Mouse (Mus musculus): ENCODE results near the gene Kcnmb2. TPM values are rescaled to one million over a fixed set of nuclear protein-coding genes. Genes with fewer than 3 reads are reported as not detected.
A peak's percentile ranks its signal among the peaks of the same experiment; 100 is the strongest.

The Kcnmb2 gene
- polyA plus RNA-seq, 1 experiment from 2014 or later = 5.9 TPM

- Histone ChIP-seq H3K36me3 (replicated peaks) (no peaks in the 10 kb centered on the region), H3K9me3 (no peaks in the 10 kb centered on the region), H3K27me3 (replicated peaks; ENCODE audit: low read depth, poor library complexity, severe bottlenecking) (no peaks in the 10 kb centered on the region), H3K4me1 (peaks cover 15% of the 10 kb centered on the region; the same call in 1 of the 2 replicates), H3K4me3 (no peak overlapping the region), H3K27ac (replicated peaks) (no peak overlapping the region)
- DNase-seq (ENCODE audit: low spot score) = no peak
- WGBS = 57% methylated on average over 3 of the region's 3 CpGs
Observed at GRCm38 (mm10) chr3:31954213-31954612, 51.9 kb downstream of the Kcnmb2 start.

- Histone ChIP-seq H3K9me3 (no peaks in the 10 kb centered on the region), H3K36me3 (replicated peaks) (no peaks in the 10 kb centered on the region), H3K27me3 (replicated peaks; ENCODE audit: low read depth, poor library complexity, severe bottlenecking) (no peaks in the 10 kb centered on the region), H3K4me1 (peaks cover 15% of the 10 kb centered on the region; the same call in 1 of the 2 replicates), H3K4me3 (no peak overlapping the region), H3K27ac (replicated peaks) (no peak overlapping the region; the same call in 1 of the 2 replicates)
- 88% methylated on average over 2 of the region's 2 CpGs for WGBS
- no peak for DNase-seq (ENCODE audit: low spot score)
Observed at GRCm38 (mm10) chr3:31955004-31955403, 52.7 kb downstream of the Kcnmb2 start.

GRCm38 (mm10) chr3:31959821-31960220, 57.5 kb downstream of the Kcnmb2 start:
- Histone ChIP-seq H3K9me3 (no peaks in the 10 kb centered on the region), H3K4me1 (0 out of 2 replicates have a peak, but pooled peaks cover under 1% of the 10 kb centered on the region), H3K27me3 (replicated peaks; ENCODE audit: low read depth, poor library complexity, severe bottlenecking) (no peaks in the 10 kb centered on the region), H3K36me3 (replicated peaks) (no peaks in the 10 kb centered on the region), H3K27ac (replicated peaks) (no peak overlapping the region), H3K4me3 (no peak overlapping the region)
- WGBS = 71% methylated on average over 5 of the region's 5 CpGs
- no peak for DNase-seq (ENCODE audit: low spot score)

DNA sequence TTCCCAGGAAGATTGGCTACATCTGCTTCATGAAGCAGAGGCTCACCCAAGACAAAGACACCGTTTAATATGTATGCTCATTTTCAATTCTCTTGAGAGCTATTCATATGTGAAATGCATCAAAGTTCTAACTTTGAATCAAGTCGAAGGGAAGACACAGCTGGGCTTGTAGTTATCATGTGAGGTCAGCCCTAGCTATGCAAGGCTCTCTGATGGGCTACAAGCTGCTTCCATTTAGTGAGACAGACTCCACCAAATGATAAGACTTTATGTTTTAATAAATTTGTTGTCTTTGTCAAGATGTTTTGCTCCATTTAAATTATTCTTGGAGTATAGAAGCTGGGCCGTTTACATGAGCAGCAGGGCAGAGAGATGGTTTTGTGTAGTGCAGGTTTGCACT, 58.9 kb downstream of the Kcnmb2 start:
- H3K27ac ChIP-seq (replicated peaks) = no peak overlapping the region
- no peaks in the 10 kb centered on the region for H3K27me3 ChIP-seq (replicated peaks; ENCODE audit: low read depth, poor library complexity, severe bottlenecking)
- no peaks in the 10 kb centered on the region for H3K36me3 ChIP-seq (replicated peaks)
- no peak for DNase-seq (ENCODE audit: low spot score)
- 79% methylated on average over 3 of the region's 3 CpGs for WGBS
- H3K4me3 ChIP-seq = no peak overlapping the region
- H3K9me3 ChIP-seq = no peaks in the 10 kb centered on the region
- no peaks in the 10 kb centered on the region for H3K4me1 ChIP-seq

- no peak overlapping the region for H3K27ac ChIP-seq (replicated peaks)
- H3K4me3 ChIP-seq = no peak overlapping the region
- no peaks in the 10 kb centered on the region for H3K27me3 ChIP-seq (replicated peaks; ENCODE audit: low read depth, poor library complexity, severe bottlenecking)
- no peak for DNase-seq (ENCODE audit: low spot score)
- WGBS = 95% methylated on average over 3 of the region's 3 CpGs
- H3K36me3 ChIP-seq (replicated peaks) = no peaks in the 10 kb centered on the region
- no peaks in the 10 kb centered on the region for H3K9me3 ChIP-seq
- no peaks in the 10 kb centered on the region for H3K4me1 ChIP-seq
Observed at GRCm38 (mm10) chr3:31963076-31963475, 60.8 kb downstream of the Kcnmb2 start.

- H3K27ac ChIP-seq (replicated peaks) = no peak overlapping the region
- peaks cover 5% of the 10 kb centered on the region; the same call in 1 of the 2 replicates for H3K4me1 ChIP-seq
- peak; percentile 28 for DNase-seq (ENCODE audit: low spot score)
- no peaks in the 10 kb centered on the region for H3K9me3 ChIP-seq
- 7% methylated on average over 3 of the region's 3 CpGs for WGBS
- H3K36me3 ChIP-seq (replicated peaks) = no peaks in the 10 kb centered on the region
- no peak overlapping the region for H3K4me3 ChIP-seq
- H3K27me3 ChIP-seq (replicated peaks; ENCODE audit: low read depth, poor library complexity, severe bottlenecking) = no peaks in the 10 kb centered on the region
Observed at GRCm38 (mm10) chr3:31979661-31980060, 77.4 kb downstream of the Kcnmb2 start.

GRCm38 (mm10) chr3:31982444-31982843, 80.1 kb downstream of the Kcnmb2 start:
- DNase-seq (ENCODE audit: low spot score) = no peak
- Histone ChIP-seq H3K27me3 (replicated peaks; ENCODE audit: low read depth, poor library complexity, severe bottlenecking) (no peaks in the 10 kb centered on the region), H3K36me3 (replicated peaks) (no peaks in the 10 kb centered on the region), H3K27ac (replicated peaks) (no peak overlapping the region), H3K9me3 (no peaks in the 10 kb centered on the region), H3K4me3 (no peak overlapping the region), H3K4me1 (peaks cover 5% of the 10 kb centered on the region; the same call in 1 of the 2 replicates)
- WGBS = 53% methylated on average over 5 of the region's 5 CpGs

DNA sequence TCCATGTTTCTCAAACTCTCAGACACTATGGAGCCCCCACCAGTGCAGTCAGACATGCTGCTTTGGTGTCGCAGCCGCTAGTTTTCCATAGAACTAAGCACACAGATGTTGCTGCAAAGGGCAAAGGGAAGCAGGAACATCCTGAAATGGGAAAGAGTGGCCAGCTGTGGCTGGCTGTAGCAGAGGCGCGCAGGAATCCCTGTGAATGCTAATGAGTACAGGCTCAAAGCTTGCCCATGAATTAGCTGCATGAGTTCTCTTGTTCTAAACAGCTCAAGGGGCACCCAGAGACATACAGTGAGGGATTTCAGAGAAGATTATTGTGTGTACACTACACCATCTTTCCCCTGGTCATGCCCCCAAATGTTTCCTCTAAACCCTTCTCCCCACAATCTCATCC, 82.8 kb downstream of the Kcnmb2 start:
- Histone ChIP-seq H3K9me3 (no peaks in the 10 kb centered on the region), H3K4me1 (no peaks in the 10 kb centered on the region), H3K27ac (replicated peaks) (no peak overlapping the region), H3K36me3 (replicated peaks) (no peaks in the 10 kb centered on the region), H3K4me3 (no peak overlapping the region), H3K27me3 (replicated peaks; ENCODE audit: low read depth, poor library complexity, severe bottlenecking) (no peaks in the 10 kb centered on the region)
- DNase-seq (ENCODE audit: low spot score) = no peak
- WGBS = 83% methylated on average over 4 of the region's 4 CpGs

- no peak for DNase-seq (ENCODE audit: low spot score)
- Histone ChIP-seq H3K27me3 (replicated peaks; ENCODE audit: low read depth, poor library complexity, severe bottlenecking) (no peaks in the 10 kb centered on the region), H3K4me3 (no peak overlapping the region)
Observed at GRCm38 (mm10) chr3:31991526-31992045, 89.3 kb downstream of the Kcnmb2 start.

DNA sequence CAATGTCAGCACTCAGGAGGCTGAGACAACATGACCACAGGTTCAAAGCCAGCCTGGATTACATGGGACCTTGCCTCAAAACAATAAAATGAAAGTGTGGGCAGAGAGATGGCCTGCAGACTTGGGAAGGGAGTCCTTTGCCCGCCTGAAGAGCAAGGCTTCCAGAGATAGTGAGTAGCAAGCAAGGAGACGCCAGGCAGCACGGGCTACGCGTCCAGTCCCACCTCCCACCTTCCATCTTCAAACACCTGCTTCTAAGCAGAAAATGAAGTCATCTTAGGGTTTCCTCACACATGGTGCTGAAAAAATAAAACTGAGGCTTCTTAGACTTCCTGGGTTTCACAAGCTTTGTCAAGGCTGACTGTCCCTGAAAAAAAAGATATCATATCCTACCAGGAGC, 109.3 kb downstream of the Kcnmb2 start:
- 90% methylated on average over 5 of the region's 5 CpGs for WGBS
- Histone ChIP-seq H3K27me3 (replicated peaks; ENCODE audit: low read depth, poor library complexity, severe bottlenecking) (no peaks in the 10 kb centered on the region), H3K4me3 (no peak overlapping the region), H3K9me3 (no peaks in the 10 kb centered on the region), H3K36me3 (replicated peaks) (no peaks in the 10 kb centered on the region), H3K4me1 (no peaks in the 10 kb centered on the region), H3K27ac (replicated peaks) (no peak overlapping the region)
- DNase-seq (ENCODE audit: low spot score) = no peak

More at GRCm38 (mm10) chr3:31991526-31992045, 89.3 kb downstream of the Kcnmb2 start:
- no peaks in the 10 kb centered on the region for H3K36me3 ChIP-seq (replicated peaks)
- no peaks in the 10 kb centered on the region for H3K9me3 ChIP-seq
- H3K27ac ChIP-seq (replicated peaks) = no peak overlapping the region
- no peaks in the 10 kb centered on the region for H3K4me1 ChIP-seq
- WGBS = 90% methylated on average over 5 of the region's 5 CpGs

DNA sequence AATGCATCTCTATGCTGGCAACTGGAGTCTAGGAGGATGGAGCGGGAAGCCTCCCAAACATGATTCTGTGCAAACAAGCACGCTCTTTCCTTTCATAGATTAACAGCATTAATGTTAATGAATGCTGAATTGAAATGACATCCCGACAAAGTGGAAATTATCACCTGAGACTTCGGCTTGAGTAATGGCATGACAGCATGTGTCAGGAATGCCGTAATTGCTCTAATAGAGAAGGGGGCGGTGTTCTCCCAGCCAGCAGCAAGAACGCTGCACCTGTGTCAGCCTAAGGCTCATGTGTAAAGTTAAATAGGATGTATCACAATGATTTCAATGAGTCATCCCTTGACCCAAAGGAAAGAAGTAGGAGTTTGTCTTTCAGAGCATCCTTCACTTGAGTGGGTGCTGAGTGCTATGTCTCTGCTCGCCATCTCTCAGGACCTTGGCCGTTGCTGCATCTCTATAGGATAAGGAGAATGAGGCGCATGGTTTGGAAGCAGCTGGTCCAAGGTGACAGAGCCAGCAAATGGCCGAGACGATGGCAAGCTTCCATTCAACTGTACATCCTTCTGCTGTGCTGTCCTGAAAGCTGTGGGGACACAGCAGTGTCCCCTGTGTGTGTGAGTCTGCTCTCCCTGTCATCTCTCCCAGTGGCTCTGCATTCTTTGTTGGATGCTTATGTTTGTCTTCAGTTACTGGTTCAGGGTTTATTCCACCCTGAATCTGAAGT, 110.1 kb downstream of the Kcnmb2 start:
- WGBS = 88% methylated on average over 12 of the region's 12 CpGs
- DNase-seq (ENCODE audit: low spot score) = no peak
- no peaks in the 10 kb centered on the region for H3K4me1 ChIP-seq

GRCm38 (mm10) chr3:32020981-32021380, 118.7 kb downstream of the Kcnmb2 start:
- no peaks in the 10 kb centered on the region for H3K9me3 ChIP-seq

More for the DNA sequence above, 110.1 kb downstream of the Kcnmb2 start:
- no peaks in the 10 kb centered on the region for H3K36me3 ChIP-seq (replicated peaks)
- no peaks in the 10 kb centered on the region for H3K27me3 ChIP-seq (replicated peaks; ENCODE audit: low read depth, poor library complexity, severe bottlenecking)
- H3K9me3 ChIP-seq = no peaks in the 10 kb centered on the region
- H3K27ac ChIP-seq (replicated peaks) = no peak overlapping the region
- no peak overlapping the region for H3K4me3 ChIP-seq

DNA sequence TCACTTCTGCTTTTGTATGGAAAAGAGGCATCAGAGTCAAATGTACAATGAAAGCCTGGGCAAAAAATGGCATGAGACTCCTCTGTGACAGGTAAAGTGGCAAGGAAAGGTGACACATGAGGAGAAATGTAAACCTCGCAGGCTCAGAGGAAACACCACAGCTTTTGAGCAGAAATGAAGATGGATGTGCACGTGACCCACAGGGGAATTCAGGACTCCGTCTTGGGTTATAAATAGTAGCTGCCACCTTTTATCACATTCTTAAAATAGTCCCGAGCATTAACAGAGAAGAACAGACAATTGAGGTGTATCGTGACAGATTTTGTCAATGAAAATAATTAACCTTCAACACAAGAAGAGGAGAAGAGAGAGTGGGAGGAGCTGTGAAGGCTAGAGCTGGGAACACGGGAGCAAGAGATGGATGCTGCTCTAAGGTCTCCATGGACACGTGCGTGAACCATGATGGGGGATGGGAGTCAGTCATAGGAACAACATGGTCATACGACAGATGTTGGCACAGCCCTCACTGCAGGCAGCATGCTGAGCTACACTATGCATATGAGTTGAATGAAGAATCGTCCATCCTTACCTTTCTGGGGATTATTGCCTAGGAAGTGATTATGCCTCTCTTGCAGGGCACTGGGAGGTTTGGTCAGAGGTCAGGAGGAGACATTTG, 127.2 kb downstream of the Kcnmb2 start:
- 84% methylated on average over 10 of the region's 10 CpGs for WGBS
- Histone ChIP-seq H3K9me3 (no peaks in the 10 kb centered on the region), H3K27me3 (replicated peaks; ENCODE audit: low read depth, poor library complexity, severe bottlenecking) (no peaks in the 10 kb centered on the region), H3K4me1 (no peaks in the 10 kb centered on the region), H3K36me3 (replicated peaks) (no peaks in the 10 kb centered on the region), H3K27ac (replicated peaks) (no peak overlapping the region), H3K4me3 (no peak overlapping the region)
- no peak for DNase-seq (ENCODE audit: low spot score)

More at GRCm38 (mm10) chr3:32020981-32021380, 118.7 kb downstream of the Kcnmb2 start:
- 90% methylated on average over 6 of the region's 6 CpGs for WGBS
- no peak overlapping the region for H3K4me3 ChIP-seq
- H3K27me3 ChIP-seq (replicated peaks; ENCODE audit: low read depth, poor library complexity, severe bottlenecking) = no peaks in the 10 kb centered on the region
- H3K36me3 ChIP-seq (replicated peaks) = no peaks in the 10 kb centered on the region
- no peak for DNase-seq (ENCODE audit: low spot score)
- no peak overlapping the region for H3K27ac ChIP-seq (replicated peaks)
- H3K4me1 ChIP-seq = no peaks in the 10 kb centered on the region
